Mouse (Mus musculus) adrenal gland, adult 8-10 months (tissue): ENCODE measurements around the gene Six5. TPM values are rescaled to one million over a fixed set of nuclear protein-coding genes. Genes with fewer than 3 reads are reported as not detected.

Experiments used
- DNase-seq: peaks from one replicate; pipeline ENCODE4 v3.0.0; 2022
- total RNA-seq, 4 experiments: library from RNA; stranded (reverse); gene quantifications; 2 replicates each; pipeline ENCODE4 v1.2.4; 2022

Gene Six5
- total RNA-seq, 4 experiments from 2014 or later, result 16.8 to 27.8 (median 20.2) TPM

DNA sequence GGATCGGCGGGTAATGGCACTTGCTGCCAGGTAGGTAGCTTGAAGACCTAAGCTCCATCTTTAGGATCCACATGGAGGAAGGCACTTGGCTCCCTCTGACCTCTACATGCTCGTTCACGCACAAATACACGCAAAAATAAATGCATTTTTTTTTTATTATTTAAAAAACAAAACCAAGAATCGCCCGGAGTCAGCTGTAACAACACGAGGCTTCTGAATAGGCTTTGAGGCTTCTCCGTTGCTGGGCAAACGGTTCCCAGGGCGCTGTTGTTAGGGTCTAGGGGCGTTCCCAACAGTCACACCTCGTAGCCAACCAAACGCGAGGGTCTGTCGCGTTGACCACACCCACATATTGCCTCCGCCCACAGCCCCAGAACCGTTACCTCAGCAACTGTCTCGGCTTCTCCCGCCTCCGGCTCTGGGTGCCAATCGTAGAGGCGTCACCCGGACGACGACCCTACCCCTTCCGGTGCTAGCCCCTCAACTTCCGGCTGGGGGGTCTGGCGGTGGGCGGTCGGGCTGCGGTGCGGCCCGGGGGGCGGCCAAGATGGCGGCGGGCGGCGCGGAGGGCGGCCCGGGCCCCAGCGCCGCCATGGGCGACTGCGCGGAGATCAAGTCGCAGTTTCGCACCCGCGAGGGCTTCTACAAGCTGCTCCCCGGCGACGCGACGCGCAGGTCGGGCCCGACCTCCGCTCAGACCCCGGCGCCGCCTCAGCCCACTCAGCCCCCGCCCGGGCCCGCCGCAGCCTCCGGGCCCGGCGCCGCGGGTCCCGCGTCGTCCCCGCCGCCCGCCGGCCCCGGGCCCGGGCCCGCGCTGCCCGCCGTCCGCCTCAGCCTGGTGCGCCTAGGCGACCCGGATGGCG lies 18.4 kb upstream of the Six5 start, which contains the start of gene Dmwd:
Gene Dmwd (plus strand): TSS at position 505 of the 863 bp plus-strand sequence.
- DNase-seq, result peak; percentile 97

DNA sequence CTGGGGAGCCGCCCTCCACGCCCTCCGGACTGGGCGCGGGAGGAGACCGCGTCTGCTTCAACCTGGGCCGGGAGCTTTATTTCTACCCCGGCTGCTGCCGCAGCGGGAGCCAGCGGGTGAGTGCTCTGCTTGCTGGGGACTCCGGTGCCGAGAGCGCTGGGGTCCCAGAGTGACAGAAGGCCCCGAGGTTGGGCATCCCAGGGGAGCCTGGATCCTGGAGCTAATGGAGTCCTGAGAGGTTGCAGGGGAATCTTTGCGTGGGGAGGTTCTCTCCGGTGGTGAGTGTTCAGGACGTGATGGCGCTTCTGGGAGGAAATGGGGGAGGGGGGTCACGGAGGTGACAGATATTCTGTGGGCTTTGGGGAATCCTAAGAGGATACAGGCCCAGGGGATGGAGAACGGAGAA lies 17.8 kb upstream of the Six5 start:
- no peak for DNase-seq

DNA sequence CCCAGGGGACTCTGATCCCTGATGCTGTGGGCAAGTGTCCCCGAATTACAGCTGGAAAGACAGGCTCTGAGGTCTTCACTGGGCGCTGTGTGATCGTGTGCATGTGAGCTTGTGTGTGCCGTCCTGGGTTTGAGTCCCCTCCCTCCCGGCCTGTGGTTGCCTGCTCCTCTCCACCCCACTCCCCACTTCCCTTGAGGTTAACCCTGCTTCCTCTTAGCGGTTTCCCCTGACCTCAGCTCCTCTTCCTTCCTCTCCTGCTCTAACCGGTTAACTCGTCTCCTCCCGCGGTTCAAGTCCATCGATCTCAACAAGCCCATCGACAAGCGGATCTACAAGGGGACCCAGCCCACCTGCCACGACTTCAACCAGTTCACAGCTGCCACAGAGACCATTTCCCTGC lies 16.6 kb upstream of the Six5 start:
- no peak for DNase-seq

DNA sequence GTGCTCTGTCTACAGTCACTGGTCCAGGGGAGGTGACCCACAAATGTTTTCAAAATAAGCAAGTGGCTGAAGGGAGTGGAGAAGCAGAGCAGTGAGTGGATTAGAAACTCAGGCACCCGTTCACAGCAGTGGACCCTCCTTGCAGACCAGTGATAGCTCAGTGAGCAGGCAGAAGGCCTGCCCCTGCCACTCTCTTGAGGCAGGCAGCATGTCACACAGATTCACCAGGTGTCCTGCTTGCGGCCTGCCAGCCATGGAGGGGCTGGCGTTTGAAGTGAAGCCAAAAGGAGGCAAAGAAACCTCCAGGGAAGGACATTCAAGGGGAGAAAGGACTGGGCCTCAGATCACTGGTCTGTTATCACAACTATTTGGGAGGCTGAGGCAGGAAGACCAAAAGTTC lies 15.7 kb upstream of the Six5 start:
- no peak for DNase-seq

DNA sequence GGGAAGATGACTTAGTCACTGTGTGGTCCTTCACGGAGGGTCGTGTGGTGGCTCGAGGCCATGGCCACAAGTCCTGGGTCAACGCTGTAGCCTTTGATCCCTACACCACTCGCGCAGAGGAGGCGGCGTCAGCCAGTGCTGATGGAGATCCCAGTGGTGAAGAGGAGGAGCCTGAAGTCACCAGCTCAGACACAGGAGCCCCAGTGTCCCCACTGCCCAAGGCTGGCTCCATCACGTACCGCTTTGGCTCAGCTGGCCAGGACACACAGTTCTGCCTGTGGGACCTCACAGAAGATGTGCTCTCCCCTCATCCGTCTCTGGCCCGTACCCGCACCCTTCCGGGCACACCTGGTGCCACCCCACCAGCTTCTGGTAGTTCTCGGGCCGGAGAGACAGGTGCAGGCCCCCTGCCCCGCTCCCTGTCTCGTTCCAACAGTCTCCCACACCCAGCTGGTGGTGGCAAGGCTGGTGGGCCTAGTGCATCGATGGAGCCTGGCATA lies 13.9 kb upstream of the Six5 start:
- DNase-seq, result no peak

DNA sequence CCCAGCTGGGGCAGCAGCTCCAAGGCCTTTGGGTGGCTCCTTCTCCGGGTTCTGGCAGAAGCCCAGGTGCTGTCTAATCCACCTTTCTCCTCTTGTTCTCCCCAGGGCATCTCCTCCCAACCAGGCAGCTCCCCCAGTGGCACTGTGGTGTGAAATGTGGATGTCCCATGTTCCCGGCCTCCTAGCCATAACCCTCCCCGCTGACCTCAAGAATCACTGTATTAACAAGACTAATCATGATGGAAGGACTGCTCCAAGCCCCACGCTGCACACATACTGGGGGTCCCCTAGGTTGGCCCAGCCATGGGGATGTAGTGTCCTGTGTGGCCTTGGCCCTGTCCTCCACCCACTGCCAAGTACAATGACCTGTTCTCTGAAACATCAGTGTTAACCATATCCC lies 12.2 kb upstream of the Six5 start:
- no peak for DNase-seq

DNA sequence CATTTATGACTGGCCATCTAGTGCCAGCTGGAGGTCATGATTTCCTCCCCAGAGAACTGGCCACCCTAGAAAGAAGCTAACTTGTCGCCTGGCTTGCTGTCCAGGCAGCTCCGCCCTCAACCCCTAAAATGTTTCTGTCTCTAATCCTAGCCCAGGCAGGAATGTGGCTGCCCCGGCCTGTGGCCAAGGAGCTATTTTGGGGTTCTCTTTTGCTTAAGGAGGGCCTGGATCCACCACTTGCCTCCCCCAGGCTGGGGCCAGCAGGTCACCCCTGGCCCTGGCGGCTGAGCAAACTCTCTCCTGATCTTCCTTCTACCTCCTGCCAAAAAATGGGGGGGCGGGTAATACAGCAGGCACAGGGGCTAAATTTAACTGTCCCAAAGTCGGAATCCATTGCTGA lies 11.3 kb upstream of the Six5 start:
- no peak for DNase-seq

DNA sequence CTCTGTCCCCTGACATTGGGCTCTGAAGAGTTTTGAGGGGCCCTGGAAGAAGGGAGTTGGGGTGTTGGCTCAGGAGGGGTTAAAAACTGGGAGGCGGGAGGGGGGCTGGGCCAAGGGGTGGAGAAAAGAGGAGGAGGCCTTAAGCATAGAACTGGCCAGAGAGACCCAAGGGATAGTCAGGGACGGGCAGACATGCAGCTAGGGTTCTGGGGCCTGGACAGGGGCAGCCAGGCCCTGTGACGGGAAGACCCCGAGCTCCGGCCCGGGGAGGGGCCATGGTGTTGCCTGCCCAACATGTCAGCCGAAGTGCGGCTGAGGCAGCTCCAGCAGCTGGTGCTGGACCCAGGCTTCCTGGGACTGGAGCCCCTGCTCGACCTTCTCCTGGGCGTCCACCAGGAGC lies 10.7 kb upstream of the Six5 start, which contains the start of gene Dmpk:
Gene Dmpk (plus strand): TSS at position 149 of the 400 bp plus-strand sequence.
- DNase-seq, result no peak

DNA sequence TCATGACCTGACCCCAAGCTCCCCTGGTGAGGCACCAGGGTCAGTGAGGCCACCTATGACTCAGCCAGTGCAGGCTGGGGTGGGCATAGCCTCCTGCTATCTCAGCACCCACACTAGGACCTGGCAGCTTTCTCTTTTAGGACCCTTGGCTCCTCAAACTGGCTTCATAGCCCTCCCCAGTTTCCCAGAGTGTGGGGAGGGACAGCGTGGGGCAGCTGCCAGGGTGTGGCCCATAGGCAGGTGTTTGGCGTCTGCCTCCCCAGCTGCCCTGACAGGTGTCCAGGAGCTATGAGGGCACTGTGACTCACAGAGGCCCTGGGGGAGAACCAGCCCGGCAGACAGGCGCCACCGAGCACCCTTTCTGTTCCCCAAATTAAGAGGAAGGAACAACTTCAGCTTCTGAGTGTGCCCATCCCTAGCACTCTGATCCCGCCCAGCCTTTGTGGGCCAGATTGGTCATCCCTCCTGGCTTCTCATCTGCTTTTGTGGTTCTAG lies 10.1 kb upstream of the Six5 start:
- no peak for DNase-seq

DNA sequence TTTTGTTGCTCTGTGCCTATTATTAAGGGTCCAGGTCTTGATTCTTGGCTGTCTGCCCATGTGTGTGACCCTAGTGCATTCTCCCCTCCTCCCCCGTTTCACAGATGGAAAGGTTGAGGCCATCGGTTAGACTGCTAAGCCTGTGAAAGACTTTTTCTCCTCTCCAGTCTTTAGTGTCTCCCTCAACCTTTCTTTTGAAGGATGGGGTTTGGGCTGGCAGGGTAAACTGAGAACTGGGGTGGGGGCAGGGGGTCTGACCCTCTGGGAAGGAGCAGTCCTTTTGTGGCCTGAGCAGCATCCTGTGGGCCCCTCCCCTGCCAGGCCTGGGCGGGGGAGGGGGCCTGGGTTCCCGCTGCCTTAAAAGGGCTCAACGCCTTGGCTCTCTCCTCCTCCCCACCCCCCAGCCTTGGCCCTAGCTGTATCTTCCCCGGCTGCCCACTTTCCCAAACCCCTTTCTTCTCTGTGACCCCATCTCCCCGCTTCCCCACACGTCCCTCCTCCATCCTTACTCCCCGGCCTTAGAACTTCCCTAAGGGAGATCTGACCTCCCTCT lies 9.4 kb upstream of the Six5 start:
- no peak for DNase-seq

DNA sequence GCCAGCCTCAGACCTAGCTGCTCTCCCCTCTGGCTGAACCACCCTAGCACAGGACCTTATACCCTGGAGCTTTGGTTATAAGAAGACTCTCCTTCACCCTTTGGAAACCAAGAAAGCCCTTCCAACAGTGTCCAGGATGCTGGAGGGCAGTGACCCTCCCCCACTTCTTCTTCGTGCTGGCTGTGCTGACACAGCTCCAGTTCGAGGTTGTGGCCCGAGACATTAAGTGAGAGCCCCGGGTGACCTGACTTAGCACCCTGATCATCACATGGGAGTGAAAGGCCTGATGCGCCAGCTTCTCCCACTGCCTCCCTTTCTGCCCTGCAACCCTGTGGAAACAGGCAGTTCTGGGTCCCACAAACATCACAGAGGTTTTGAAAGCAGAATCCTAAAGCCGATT lies 8.9 kb upstream of the Six5 start:
- no peak for DNase-seq

DNA sequence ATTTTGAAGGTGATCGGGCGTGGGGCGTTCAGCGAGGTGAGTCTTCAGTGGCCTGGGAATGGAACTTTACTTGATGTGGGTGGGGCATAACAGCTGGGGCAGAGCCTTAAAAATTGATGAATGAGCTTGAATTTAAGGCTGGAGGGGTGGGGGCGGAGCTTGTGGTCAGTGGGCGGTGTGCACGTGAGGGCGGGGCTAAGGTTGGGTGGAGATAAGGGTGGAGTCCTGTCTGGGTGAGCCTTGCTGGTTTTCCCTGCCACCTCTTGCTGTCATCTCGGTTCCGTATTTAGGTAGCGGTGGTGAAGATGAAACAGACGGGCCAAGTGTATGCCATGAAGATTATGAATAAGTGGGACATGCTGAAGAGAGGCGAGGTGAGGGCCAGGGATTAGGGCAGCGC lies 8.4 kb upstream of the Six5 start:
- peak; percentile 74 for DNase-seq

DNA sequence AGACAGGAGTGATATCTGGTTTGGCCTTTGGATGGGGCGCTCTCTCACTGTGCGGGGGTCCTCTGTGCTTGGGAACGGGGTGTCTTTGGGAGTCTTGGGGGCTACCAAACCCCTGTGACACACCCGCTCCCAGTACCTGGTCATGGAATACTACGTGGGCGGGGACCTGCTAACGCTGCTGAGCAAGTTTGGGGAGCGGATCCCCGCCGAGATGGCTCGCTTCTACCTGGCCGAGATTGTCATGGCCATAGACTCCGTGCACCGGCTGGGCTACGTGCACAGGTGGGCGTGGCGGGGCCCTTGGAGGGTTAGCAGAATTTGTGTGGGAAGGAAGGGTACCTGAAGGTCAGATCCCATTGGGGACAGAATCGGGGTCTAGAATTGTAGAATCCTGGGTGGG lies 7.6 kb upstream of the Six5 start:
- no peak for DNase-seq

DNA sequence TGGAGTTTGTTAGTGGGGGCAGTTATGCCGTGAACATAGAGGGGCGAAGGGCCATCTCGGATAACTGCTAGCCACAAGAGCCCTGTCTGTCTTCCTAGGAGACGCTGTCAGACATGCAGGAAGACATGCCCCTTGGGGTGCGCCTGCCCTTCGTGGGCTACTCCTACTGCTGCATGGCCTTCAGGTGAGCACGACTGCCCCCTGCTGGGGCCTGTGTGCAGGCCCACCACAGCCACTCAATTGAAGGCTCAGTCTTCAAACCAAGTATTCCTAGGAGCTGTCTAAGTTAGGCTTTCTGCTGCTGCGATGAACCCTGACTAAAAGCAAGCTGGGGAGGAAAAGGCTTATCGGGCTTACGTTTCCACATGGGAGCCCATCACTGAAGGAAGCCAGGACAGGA lies 5.6 kb upstream of the Six5 start:
- DNase-seq, result no peak

DNA sequence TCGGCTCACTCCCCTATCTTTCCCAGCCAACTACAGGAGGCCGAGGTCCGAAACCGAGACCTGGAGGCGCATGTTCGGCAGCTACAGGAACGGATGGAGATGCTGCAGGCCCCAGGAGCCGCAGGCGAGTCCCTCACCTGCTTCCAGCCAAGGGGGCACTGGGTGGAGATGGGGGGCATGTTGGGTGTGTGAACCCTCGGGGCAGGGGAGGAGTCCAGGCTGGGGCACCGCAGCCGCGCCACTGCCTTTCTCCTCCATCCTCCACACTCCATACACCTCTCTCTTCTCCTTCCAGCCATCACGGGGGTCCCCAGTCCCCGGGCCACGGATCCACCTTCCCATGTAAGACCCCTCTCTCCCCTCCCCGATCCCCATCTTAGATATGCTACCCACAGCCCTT lies 2.5 kb upstream of the Six5 start:
- DNase-seq, result no peak

DNA sequence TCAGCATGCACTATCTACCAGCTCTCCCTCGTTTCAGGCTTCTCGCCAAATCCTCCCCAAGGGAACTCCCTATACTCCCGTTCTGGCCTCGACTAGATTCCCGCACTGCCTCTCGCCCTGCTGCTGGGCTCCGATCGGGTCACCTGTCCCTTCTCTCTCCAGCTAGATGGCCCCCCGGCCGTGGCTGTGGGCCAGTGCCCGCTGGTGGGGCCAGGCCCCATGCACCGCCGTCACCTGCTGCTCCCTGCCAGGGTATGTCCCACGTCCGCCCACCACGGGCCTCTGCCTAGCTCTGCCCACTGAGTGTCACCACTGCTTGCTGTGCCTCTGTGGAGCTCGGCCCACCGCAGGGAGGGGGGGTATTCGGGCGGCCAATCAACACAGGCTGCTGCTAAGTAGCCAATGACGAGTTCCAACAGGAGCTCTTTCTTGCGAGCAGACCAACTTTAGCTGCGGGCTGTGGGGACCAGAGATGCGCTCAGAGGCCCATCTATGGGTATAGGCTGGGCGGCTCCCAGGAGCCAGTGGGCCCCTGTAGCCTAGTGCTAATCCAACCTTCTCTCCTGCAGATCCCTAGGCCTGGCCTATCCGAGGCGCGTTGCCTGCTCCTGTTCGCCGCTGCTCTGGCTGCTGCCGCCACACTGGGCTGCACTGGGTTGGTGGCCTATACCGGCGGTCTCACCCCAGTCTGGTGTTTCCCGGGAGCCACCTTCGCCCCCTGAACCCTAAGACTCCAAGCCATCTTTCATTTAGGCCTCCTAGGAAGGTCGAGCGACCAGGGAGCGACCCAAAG lies 1.8 kb upstream of the Six5 start:
- DNase-seq, result peak; percentile 68

DNA sequence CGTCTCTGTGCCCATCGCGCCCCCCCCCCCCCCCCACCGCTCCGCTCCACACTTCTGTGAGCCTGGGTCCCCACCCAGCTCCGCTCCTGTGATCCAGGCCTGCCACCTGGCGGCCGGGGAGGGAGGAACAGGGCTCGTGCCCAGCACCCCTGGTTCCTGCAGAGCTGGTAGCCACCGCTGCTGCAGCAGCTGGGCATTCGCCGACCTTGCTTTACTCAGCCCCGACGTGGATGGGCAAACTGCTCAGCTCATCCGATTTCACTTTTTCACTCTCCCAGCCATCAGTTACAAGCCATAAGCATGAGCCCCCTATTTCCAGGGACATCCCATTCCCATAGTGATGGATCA lies 1.2 kb upstream of the Six5 start:
- peak; percentile 81 for DNase-seq

DNA sequence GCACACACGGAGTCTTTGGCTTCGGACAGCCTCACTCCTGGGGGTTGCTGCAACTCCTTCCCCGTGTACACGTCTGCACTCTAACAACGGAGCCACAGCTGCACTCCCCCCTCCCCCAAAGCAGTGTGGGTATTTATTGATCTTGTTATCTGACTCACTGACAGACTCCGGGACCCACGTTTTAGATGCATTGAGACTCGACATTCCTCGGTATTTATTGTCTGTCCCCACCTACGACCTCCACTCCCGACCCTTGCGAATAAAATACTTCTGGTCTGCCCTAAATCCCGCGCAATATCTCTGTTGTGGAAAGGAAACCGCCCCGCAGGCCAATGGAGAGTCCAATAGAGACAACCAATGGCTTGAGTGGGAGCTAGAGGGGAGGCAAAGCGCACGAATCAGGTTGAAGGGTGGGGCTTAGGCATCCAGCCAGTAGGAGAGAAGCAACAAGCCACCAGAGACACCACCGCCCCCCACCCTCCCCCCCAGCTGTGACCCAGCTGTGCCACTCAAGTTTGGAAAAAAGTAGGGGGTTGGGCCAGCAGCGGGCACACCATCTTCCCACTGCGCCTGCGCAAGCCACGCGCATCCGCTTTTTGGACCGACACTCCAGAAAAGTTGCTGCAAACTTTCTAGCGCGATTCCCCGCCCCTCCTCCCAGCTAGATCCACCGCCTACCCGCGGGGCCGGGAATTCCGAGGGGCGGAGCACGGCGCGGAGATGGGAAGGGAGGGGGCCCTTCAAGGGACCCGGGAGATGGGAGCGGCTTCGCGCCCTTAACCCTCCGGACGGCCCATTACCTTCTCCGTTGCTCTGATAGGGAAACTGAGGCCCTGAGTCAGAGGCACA lies 633 bp upstream of the Six5 start:
- DNase-seq, result peak; percentile 99

DNA sequence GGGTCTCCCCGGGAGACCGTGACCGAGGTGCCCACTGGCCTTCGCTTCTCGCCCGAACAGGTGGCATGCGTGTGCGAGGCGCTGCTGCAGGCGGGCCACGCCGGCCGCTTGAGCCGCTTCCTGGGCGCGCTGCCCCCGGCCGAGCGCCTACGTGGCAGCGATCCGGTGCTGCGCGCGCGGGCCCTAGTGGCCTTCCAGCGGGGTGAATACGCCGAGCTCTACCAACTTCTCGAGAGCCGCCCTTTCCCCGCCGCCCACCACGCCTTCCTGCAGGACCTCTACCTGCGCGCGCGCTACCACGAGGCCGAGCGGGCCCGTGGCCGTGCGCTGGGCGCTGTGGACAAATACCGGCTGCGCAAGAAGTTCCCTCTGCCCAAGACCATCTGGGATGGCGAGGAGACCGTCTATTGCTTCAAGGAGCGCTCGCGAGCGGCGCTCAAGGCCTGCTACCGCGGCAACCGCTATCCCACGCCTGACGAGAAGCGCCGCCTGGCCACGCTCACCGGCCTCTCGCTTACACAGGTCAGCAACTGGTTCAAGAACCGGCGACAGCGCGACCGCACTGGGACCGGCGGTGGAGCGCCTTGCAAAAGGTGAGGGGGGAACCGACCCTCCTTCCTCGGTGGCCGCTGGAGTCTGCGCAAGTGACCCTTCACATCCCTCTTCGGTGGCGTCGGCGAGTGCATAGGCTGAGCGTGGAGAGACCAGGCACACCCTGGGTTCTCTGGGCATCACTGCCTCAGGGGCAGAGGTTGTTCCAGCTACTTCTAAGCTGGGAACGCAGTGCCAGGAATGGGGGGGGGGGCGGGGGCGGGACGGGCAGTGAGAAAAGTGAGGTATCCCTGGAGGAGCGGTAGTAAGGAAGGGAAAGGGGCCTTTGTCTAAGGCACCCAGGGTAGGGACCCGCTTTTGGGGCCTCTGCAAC lies 694 bp downstream of the Six5 start:
- DNase-seq, result no peak

DNA sequence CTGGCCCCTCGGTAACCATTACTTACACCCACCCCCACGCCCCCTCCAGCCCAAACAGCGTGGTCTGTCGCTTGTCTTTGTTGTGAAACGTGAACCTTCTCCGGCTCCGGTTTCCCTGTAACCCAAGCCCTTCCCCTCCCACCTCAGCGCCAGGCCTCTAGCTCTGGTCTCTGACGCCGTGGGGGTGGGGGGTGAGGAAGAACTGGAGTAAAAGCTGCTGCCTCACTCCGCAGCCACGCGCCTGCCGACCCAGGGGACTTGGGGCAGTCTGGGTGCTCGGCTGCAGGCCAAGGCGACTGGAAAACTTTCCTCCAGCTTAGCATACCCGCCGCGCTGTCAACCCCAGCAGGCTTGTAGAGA lies 1.3 kb downstream of the Six5 start:
- peak; percentile 74 for DNase-seq

DNA sequence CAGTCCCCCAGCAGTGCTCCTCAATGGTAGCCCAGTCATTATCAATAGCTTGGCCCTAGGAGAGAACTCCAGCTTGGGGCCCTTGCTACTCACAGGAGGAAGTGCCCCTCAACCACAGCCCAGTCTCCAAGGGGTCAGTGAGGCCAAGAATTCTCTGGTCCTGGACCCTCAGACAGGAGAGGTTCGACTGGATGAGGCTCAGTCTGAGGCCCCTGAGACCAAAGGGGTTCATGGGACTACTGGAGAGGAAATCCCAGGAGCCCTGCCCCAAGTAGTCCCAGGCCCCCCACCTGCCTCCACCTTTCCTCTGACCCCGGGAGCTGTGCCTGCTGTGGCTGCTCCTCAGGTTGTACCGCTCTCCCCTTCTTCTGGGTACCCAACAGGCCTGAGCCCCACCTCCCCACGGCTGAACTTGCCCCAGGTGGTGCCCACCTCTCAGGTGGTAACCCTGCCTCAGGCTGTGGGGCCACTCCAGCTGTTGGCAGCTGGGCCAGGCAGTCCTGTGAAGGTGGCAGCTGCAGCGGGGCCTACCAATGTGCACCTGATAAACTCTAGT lies 2.1 kb downstream of the Six5 start:
- DNase-seq, result no peak
